Mouse (Mus musculus): ENCODE data around the gene Gm49405.

Gm49405 gene

DNA sequence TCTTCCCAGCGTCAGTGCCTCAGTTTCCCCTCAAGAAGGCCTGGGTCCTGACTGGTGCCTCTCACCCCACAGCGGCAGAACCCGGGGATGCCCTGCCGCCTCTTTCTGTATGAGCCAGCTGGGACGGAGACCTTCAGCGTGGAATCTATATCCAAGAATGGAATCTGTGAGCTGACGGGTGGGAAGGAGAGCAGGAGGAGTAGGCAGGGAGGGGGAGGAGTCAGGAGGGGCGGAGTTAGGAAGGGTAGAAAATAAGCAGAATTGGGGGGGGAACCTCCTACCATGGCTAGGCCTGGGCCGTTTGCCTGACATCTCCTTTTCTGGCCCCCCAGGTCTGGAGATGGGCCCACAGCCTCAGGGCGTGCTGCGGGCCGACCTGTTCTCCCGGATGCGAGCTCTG lies 12.4 kb upstream of the Gm49405 start:
- no peak for DNase-seq (ENCODE audit: low spot score)

DNA sequence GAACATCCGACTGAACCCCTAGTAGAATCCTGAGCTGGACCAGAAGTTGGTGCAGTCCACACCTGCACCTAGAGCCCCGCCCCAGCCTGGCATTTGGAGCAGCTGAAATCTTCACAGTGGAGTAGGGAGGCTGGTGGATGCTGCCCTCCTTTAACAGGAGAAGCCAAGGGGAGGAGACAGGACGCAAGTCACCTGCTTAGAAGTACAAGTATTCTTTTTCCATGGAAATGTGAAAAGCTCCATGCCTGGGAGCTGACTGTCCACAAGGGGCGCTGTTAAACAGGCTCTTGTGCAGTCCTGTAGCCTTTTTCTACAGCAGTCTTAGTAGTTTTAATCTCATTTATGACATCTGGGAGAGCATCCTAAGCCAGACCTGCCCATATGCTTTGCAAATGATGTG lies 11.7 kb upstream of the Gm49405 start:
- no peak for DNase-seq (ENCODE audit: low spot score)

DNA sequence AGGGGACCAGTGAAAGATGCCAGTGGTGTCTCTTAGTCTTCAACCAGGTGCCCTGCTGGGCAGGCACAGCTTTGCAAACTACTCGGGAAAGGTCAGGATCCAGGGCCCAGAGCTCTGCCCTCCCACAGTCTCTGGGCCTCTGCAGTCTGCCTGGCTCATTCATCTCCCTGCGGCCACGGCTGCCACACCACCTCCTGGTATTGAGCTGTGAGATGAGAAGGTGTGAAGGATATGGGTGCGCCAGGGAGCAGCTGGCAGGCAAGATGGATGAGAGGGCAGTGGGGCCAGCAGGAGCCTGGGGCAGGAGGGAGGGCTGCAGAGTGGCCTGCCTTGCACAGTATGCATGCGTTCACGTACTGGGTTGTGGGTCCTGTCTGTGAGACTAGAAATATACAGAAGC lies 9.6 kb upstream of the Gm49405 start:
- DNase-seq (ENCODE audit: low spot score), result no peak

DNA sequence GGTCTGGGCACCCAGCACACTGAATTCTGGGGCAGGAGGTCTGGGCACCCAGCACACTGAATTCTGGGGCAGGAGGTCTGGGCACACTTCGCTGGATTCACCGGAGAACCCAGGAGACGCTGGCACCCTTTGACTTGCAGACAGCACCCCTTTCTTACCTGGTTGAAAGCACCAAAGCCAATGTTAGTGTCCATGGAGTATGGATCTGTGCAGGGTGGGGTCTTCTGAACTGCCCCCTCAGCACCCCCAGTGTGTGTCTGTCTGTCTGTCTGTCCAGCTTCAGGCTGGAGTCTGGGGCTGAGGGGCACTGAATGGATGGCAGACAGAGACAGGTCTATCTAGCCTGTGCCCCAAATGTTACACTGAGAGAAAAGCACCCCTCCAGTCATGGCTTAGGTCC lies 8.9 kb upstream of the Gm49405 start:
- no peak for DNase-seq (ENCODE audit: low spot score)

DNA sequence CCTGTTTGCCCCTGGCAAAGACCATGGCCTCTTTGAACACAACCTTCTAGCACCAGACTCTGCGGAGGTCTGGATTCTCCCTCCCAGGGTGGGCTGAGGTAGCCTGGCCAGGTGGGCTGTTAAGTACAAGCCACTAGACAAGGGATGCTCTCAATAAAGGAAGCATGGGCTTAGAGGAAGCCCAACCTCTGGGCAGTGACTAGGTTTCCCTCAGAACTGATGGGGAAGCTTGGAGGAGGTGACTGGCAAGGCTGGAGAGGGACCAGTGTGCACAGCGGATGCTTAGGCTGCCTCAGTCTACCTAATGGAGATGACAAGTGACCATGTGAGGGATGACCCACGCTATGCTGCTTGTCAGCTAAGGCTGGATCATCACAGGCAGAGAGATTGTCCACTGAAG lies 8.5 kb upstream of the Gm49405 start:
- no peak for DNase-seq (ENCODE audit: low spot score)

DNA sequence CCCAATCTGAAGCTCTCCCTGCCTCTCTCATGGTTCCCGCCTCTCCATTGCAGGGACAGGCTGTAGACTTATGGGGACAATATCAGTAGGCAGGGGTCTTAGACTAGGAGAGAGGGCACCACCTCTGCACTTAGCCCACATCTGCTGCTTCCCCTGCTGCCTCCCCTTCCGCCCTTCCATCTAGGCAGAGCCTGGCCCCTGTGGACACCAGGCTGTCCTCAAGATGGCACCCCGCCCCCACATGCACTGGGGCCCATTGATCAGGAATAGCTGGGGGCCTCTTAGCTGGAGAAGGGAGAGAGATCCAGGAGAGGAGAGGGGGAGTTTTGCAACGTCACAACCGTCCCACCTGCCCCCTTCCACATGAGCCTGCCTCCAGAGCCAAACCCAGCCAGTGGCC lies 8.0 kb upstream of the Gm49405 start, which contains the start of gene Tbx10:
Gene Tbx10 (plus strand): TSS at position 337 of the 400 bp plus-strand sequence.
- no peak for DNase-seq (ENCODE audit: low spot score)

DNA sequence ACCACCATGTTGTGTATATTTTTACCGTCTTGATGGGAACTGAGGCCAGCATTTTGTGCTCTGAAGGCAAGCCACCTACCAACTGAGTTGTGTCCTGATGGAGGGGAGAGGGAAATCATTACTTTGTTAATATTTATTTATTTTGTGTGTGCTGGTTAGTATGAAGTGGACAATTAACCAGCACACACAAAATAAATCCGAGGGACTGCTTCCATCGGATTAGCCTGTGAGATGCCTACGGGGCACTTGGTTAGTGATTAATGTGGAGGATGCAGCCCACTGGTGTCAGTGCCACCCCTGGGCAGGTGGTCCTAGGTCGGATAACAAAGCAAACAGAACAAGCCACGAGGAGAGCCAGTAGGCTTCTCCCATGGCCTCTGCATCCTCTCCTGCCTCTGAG lies 5.5 kb upstream of the Gm49405 start:
- no peak for DNase-seq (ENCODE audit: low spot score)

DNA sequence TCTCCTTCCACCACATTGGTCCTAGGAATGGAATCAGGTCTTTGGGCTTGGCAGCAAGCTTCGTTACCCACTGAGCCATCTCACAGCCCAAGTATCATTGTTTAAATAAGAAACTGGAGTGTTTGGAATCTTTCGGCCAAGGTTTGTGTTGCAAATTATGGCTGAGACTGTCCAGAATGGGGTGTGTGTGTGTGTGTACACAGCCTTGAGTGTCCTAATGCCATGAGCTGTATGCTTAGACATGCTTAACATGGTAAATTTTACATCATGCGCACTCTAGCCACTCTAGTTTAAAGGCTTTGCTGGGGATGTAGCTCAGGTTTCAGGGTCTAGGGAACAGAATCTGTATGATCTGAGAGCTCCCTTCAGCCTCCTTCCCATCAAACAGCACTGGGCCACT lies 4.9 kb upstream of the Gm49405 start:
- DNase-seq (ENCODE audit: low spot score), result no peak

DNA sequence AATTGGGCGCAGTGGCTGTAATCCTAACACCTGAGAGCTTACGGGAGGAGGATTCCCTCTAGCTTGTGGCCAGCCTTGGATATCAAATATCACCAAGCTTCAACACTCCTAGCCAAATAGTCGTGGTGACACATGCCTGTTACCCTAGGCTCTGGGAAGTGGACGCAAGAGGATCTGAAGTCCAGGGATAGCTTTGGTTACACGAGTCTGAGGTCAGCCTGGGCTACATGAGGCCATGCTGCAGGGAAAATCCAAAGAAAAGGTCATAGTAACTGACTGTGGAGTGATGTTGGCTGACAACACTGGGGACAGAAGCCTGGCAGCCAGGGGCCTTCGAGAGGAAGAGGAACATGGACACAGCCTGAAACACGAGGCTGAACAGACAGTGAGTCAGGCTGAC lies 4.3 kb upstream of the Gm49405 start:
- DNase-seq (ENCODE audit: low spot score), result no peak

DNA sequence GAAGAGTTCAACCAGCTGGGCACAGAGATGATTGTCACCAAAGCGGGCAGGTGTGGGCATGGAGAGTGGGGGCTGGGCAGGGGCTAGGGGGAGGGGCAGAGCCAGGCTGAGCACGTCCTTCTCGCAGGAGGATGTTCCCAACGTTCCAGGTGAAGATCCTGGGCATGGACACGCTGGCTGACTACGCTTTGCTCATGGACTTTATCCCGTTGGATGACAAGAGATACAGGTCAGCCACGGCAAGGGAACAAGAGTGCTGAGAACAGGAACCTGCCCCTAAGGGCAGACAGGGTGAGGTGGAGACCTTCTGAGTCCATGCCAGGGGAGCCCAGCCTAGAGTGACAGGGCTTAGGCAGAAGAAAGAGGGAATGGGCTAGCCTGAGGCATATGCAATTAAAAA lies 3.7 kb upstream of the Gm49405 start:
- no peak for DNase-seq (ENCODE audit: low spot score)

DNA sequence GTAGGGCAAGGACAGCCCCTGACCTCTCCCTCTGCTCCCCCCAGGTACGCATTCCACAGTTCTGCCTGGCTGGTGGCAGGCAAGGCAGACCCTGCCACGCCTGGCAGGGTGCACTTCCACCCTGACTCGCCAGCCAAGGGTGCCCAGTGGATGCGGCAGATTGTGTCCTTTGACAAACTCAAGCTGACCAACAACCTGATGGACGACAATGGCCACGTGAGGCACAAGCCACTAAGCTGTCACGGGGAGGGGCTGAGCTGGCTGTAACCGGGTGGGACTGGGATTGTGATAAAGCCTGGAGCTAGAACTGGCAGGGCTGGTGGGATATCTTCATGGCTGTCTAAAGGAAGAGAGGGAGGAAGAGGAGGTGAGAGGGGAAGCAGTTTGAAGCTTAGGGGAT lies 3.2 kb upstream of the Gm49405 start:
- no peak for DNase-seq (ENCODE audit: low spot score)

DNA sequence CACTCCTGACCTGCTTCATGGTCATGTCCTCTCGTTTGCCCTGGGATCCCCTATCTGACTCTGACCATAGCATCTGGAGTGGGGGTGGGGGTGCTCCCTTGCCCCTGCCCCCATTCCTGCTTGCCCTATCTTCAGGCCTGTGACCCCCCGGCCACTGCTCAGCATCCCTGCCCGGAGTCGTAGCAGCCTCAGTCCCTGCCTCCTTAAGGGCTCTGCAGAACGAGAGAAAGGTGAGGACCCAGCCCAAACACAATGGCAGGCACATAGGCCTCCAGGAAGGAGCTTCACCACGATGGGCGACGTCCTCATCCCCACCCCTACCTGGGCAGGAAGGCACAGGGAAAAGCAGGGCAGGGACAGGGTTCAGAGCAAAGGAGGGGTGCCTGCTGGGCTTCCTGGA lies 2.1 kb upstream of the Gm49405 start:
- no peak for DNase-seq (ENCODE audit: low spot score)

DNA sequence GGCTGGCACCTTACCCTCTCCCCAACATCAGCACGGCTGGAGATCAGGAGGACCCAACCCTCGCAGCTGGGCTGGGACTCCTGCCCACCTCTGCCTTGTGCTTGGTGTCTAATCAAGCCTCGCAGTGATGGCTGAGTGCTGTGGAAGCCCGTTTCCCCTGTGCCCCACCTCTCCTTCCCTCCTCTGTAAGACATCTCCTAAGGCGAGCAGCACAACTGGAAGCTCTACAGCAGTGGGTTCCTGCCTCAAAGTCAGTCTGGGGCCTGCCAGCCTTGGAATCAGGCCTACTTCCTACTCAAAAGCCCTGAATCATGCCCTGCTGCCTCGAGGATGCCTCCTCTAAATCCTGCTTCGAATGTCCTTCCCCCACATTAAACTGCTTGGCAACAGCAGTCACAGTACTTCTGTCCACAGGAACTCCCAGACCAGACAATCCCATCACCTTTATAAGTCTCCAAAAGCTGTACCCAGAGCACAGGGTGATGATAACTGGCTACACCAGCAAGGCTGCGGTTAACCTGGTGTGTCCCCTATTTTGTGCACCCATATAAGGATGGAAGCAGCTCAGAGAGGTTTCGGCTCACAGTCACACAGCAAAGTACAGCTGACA lies 1.2 kb upstream of the Gm49405 start:
- DNase-seq (ENCODE audit: low spot score), result no peak

DNA sequence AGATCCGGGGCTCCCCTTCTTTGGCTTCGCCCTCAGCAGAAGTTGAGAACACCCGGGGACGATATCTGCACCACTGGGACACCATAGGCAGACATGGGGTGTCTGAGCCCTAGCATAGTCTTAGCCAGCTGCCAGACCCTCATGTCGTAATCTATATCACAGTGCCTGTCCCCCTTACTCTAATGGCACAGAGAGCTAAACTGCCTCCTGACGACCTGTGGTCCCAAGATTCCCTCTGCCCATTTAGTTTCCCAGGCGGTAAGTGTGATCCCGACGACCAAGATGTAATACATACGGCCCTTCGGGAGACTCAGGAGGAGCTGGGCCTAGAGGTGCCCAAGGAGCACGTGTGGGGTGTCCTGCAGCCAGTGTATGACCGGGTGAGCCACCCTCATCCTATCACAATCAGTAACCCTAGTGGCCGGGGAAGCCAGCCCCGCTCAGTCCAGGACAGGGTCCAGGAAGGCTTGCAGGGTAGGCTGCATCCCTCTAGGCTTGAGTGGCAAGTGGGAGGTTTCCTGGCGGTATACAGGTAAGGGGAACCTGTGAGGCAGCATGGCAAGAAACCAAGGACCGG lies 611 bp downstream of the Gm49405 start:
- no peak for DNase-seq (ENCODE audit: low spot score)

DNA sequence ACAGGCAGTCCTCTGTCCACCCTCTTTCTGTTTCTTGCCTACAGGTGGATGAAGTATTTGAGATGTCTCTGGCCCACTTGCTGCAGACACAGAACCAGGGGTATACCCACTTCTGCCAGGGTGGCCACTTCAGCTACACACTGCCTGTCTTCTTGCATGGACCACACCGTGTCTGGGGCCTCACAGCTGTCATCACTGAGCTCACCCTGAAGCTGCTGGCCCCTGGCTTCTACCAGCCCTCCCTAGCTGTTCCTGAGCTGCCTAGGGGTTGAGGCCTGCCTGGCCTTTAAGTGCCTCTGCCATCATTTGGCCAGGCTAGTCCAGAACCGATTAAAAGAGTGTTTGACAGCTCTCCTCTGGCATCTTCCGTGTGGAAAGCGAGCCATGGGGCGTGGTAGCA lies 1.3 kb downstream of the Gm49405 start:
- no peak for DNase-seq (ENCODE audit: low spot score)

DNA sequence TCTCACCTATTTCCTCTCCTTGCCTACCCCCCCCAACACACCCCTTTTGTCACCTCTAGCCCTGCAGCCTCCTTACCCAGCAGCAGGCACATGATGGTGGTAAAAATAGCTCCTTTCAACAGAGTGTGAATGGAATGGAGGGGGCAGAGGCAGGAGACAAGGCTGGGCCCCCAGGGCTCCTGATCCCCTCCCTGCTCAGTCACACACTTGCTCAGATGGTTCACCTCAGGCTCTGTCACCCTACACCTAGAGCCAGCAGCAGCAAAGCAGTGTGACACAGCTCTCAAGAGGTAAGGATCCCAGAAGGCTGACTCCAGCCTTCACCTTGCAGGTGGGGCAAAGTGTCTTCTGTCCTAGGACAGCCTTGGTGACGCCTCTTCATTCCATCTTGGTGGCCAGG lies 2.7 kb downstream of the Gm49405 start, which contains the start of gene Doc2g:
Gene Doc2g (plus strand): TSS at position 202 of the 400 bp plus-strand sequence.
- no peak for DNase-seq (ENCODE audit: low spot score)

DNA sequence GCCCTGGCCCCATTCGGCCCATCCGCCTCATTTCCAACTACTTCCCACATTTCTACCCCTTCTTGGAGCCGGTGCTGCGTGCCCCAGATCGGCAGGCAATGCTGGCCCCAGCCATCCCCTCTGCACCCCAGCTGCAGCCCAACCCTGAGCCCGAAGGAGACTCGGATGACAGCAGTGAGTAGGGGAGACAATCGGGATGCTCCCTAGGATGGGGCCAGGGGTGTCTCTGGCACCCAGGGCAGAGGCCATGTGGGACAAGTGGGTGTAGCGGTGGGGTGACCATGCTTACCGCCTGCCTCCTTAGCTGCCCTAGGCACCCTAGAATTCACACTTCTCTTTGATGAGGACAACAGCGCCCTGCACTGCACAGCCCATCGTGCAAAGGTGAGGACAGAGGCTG lies 3.2 kb downstream of the Gm49405 start:
- DNase-seq (ENCODE audit: low spot score), result no peak

DNA sequence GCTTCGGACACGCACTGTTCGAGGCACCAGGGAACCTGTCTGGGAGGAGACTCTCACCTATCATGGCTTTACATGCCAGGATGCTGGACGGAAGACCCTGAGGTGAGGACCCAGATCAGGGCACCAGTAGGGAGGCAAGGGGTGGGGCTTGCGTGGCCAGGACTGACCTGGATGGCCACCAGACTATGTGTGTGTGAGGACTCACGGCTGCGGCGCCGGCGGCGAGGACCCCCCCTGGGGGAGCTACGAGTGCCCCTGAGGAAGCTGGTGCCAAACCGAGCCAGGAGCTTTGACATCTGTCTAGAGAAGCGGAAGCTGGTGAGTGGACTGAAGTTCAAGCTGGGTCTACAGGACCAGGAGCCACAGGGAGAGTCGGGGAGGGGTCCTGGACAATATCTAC lies 3.9 kb downstream of the Gm49405 start:
- DNase-seq (ENCODE audit: low spot score), result no peak

DNA sequence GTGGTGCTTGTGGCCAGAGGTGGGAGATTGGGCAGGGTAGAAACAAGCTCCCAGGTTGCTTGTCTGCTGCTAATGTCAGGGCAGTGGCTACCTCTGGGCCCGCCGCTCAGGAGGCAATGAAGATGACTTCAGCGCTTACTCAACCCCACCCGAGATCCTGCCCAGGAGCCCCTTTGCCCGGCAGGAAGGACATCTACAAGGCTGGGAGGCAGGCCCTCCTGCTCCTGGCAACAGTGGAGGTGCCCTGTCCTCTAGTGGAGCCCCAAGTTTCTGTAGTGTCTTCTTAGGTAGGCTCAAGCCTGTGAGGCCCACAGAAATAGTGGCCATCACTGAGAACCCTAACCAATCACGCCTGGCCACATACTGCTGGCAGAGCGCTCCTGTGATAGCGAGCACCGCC lies 4.7 kb downstream of the Gm49405 start:
- DNase-seq (ENCODE audit: low spot score), result no peak

DNA sequence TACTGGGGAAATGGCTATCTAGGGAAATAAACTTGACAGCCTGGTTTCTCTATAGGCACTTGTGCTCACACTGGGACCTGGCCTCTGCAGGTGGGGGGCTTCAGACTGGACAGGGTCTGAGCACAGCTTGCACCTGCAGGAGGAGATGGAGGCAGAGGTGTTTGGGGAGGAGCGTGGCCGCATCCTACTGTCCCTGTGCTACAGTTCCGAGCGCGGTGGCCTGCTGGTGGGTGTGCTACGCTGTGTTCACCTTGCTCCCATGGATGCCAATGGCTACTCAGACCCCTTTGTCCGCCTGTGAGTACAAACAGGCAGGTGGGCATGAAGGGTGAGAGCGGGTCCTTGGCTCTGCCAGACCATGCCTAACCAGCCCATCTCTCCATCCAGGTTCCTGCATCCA lies 5.5 kb downstream of the Gm49405 start:
- no peak for DNase-seq (ENCODE audit: low spot score)

DNA sequence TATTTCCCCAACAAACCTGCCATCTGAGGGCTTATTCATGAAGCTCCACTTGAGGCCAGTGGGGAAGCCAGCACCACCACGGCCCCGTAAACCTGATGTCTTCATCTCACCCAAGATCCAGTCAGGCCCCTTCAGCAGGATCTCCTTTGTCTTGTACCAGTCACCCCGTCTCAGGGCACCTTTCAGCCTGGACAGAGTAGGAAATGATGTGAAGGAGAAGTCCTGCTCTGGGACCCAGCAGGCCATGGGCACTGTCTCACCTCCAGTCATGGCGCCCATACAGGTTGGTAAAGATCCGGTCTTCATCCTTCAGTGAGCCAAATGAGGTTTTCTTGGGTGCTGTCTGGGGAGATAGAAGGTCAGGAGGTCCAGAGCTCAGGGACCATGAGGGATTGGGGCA lies 10.7 kb downstream of the Gm49405 start:
- DNase-seq (ENCODE audit: low spot score), result no peak

DNA sequence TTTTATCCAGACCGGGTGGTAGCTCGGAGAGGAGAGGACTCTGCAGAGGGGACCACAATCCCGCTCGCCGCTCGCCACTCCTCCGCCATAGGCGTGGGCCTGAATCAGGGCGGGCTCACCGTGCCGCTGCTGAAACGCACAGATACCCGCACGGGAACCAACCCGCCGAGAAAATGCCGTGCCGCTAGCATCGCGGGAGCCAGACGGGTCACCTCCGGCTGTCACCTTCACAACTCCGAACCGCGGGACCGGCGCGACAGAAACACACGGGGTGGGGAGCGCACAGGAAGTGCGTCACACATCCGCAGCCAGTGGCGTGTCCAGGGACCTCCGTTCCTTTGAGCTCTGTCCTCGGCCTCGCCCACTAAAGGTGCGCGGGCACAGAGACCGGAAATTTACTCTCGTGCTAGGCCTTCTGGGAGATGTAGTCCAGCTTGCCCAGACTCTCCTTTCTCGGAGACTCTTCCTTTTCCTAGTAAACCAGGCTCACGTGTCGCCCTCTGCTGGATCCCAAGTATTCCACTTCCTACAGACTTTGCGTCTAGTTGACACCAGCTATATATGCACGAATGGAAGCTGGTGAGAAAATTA lies 12.1 kb downstream of the Gm49405 start, which contains the start of gene Ndufv1:
Gene Ndufv1 (minus strand): TSS at position 375 of the 591 bp plus-strand sequence.
- DNase-seq (ENCODE audit: low spot score), result peak; percentile 98

DNA sequence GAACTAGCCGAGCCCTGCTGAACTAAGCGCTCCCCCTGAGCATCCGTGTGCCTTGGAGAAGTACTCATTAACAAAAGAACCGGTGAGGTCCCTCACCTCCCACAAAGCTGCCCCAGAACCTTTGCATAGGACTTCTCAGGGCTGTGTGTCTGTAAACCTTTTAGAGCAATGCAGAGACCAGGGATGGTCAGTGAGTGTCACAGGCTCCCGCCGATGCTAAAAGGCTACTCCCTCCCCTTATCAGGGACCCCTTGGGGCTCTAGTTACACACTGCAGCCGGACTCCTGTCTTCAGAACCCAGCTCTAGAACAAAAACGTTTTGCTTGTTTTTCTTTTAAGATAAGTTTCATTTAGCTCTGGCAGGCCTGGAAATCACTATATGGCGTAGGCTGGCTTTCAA lies 12.6 kb downstream of the Gm49405 start:
- no peak for DNase-seq (ENCODE audit: low spot score)

DNA sequence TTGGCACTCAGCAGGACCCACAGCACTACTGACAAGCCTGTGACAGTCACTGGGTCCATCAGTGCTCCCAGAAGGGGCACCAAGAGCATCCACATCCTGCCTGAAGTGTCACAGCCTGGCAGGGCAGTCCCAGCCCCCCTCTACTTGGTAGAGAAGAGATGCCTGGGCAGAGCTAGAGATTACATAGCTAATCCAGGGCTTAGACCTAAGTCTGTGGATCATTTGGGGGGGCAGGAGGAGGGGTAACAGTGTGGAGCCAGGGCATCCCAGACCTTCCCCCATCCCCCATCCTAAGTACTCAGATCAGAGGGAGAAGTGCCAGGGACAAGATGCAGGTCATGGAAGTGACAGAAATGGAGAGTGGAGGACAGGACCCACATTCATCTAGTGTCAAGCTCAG lies 14.4 kb downstream of the Gm49405 start:
- DNase-seq (ENCODE audit: low spot score), result no peak
